Mouse (Mus musculus): Measurements from ENCODE around the gene Icam5. TPM values are rescaled to one million over a fixed set of nuclear protein-coding genes. Genes with fewer than 3 reads are reported as not detected.

The Icam5 gene
- polyA plus RNA-seq, 1 experiment from 2014 or later = 0.05 TPM

DNA sequence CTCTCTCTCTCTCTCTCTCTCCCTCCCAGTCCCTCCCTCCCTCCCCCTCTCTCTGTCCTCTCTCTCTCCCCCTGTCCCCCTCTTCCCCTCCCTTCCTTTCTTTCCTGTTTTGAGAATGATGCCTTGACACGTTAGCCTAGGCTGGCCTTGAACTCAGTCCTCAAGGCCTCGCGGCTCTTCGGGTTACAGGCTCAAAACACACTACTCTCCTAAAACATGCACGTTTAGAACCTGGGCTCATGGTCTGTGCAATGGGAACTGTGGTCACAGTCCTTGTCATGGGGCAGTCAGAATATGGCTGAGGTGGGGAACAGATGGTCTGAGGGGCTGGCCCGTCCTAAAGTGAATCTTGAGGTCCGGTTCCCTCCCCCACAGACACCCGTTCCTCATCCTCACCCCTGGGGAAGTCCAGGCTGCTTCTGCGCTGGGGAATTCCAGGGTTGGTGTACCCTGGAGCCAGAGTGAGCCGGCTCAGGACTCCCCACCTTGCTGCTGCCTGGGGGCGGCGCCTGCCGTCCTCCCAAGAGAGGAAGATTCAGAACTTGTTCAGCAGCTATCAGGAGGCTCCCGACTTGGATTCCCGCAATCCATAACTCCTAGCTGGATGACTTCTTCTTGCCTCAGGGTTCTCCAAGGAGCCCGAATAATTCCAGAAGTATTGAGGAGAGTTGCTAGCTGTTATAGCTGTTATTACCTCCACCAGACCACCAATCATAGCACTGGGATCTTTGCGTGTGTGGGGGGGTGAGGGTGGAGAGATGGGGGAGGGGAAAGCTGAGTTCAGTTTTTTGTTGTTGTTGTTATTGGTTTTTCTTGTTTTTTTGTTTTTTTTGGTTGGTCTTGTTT is 15.3 kb upstream of the Icam5 start:
- peaks cover 14% of the 10 kb centered on the region for H3K4me1 ChIP-seq
- H3K4me3 ChIP-seq = peak overlapping the region; percentile 43
- H3K4me2 ChIP-seq (replicated peaks) = peak overlapping the region; percentile 63
- 4% methylated on average over 17 of the region's 17 CpGs for WGBS
- H3K9me3 ChIP-seq = no peaks in the 10 kb centered on the region
- H3K27ac ChIP-seq = no peak overlapping the region
- H3K36me3 ChIP-seq = no peaks in the 10 kb centered on the region
- H3K27me3 ChIP-seq = peaks cover 70% of the 10 kb centered on the region
- H3K9ac ChIP-seq = peak overlapping the region; percentile 55; the same call in 1 of the 2 replicates
- 0 out of 2 replicates have a peak, but pooled peaks have one; percentile 10 for ATAC-seq (ENCODE audit: low FRiP score, low read depth)

DNA sequence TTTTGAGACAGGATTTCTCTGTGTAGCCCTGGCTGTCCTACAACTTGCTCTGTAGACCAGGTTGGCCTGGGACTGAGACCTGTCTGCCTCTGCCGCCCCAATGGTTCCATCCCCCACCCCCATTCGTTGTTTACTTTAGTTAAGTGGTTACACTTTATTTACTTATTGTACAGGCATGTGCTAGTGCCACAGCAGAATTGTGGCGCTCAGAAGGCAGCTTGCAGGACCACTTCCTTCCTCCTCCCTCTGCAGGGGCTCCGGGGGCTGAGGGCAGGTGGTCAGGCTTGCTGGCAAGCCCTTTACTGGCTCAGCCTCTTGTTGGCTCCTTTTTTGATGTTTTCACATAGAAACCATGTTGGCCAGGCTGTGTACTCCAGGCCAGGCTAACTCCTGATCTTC is 14.7 kb upstream of the Icam5 start:
- Histone ChIP-seq H3K27me3 (peaks cover 68% of the 10 kb centered on the region), H3K4me3 (peak overlapping the region; percentile 43), H3K27ac (no peak overlapping the region), H3K9ac (no peak overlapping the region), H3K9me3 (no peaks in the 10 kb centered on the region), H3K4me1 (peaks cover 14% of the 10 kb centered on the region), H3K4me2 (replicated peaks) (peak overlapping the region; percentile 63), H3K36me3 (no peaks in the 10 kb centered on the region)
- 23% methylated on average over 4 of the region's 4 CpGs for WGBS
- ATAC-seq (ENCODE audit: low FRiP score, low read depth) = no peak

DNA sequence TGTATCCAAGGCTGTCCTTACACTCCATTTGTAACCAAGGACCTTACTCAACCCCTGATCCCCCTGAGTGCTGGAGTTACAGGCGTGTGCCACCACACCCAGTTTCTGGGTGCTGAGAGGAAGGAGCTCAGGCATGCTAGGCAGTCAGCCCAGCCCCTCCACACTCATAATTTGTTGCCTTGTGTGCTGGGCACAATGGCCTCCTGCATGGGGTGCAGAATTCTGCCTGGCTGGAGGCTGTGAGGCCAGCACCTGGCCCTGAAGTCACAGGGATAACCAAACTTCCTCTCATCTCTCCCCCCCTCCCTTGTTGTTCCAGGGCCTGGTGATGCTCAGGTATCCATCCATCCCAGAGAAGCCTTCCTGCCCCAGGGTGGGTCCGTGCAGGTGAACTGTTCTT is 13.3 kb upstream of the Icam5 start:
- H3K4me2 ChIP-seq (replicated peaks) = no peak overlapping the region
- H3K4me1 ChIP-seq = peaks cover 14% of the 10 kb centered on the region
- peaks cover 60% of the 10 kb centered on the region for H3K27me3 ChIP-seq
- H3K9me3 ChIP-seq = no peaks in the 10 kb centered on the region
- H3K4me3 ChIP-seq = no peak overlapping the region
- no peak overlapping the region; the same call in 1 of the 2 replicates for H3K9ac ChIP-seq
- no peaks in the 10 kb centered on the region for H3K36me3 ChIP-seq
- 76% methylated on average over 2 of the region's 2 CpGs for WGBS
- no peak overlapping the region for H3K27ac ChIP-seq
- ATAC-seq (ENCODE audit: low FRiP score, low read depth) = no peak

- Histone ChIP-seq H3K36me3 (no peaks in the 10 kb centered on the region), H3K27ac (no peak overlapping the region), H3K4me1 (no peaks in the 10 kb centered on the region), H3K4me2 (replicated peaks) (no peak overlapping the region), H3K9me3 (no peaks in the 10 kb centered on the region), H3K27me3 (peaks cover 40% of the 10 kb centered on the region), H3K4me3 (no peak overlapping the region), H3K9ac (no peak overlapping the region)
- WGBS = 76% methylated on average over 3 of the region's 3 CpGs
- ATAC-seq (ENCODE audit: low FRiP score, low read depth) = no peak
These were observed 10.5 kb upstream of the Icam5 start for GRCm38 (mm10) chr9:21021363-21021762.

DNA sequence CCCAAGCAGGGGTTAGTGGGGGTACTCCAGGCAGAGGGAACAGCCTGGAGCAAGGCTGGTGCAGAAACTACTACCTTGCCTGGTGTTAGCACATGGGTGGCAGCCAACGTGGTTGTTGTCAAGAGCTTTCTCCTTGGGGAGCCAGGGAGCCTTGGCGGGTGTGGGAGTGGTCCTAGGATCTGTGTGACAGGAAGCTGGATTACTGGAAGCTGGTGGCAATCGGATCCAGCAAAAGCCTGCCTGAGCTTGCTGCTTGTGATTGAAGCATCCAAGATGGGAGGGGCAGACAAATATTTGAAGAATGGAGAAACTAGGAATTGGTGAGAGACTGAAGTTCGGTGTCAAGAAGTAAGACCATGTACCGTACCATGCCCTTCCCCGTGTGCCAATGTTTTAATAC is 9.6 kb upstream of the Icam5 start:
- Histone ChIP-seq H3K4me2 (replicated peaks) (no peak overlapping the region), H3K27me3 (peaks cover 38% of the 10 kb centered on the region), H3K9me3 (no peaks in the 10 kb centered on the region), H3K4me3 (no peak overlapping the region), H3K9ac (no peak overlapping the region), H3K4me1 (no peaks in the 10 kb centered on the region), H3K27ac (no peak overlapping the region), H3K36me3 (no peaks in the 10 kb centered on the region)
- no peak for ATAC-seq (ENCODE audit: low FRiP score, low read depth)
- 54% methylated on average over 6 of the region's 6 CpGs for WGBS

GRCm38 (mm10) chr9:21022726-21023125 is 9.1 kb upstream of the Icam5 start:
- H3K27me3 ChIP-seq = peaks cover 37% of the 10 kb centered on the region
- ATAC-seq (ENCODE audit: low FRiP score, low read depth) = no peak

GRCm38 (mm10) chr9:21025258-21025810 is 6.5 kb upstream of the Icam5 start:
- H3K4me2 ChIP-seq (replicated peaks) = no peak overlapping the region
- H3K36me3 ChIP-seq = no peaks in the 10 kb centered on the region
- H3K9me3 ChIP-seq = no peaks in the 10 kb centered on the region
- peaks cover 14% of the 10 kb centered on the region for H3K4me1 ChIP-seq
- 72% methylated on average over 19 of the region's 19 CpGs for WGBS
- no peak for ATAC-seq (ENCODE audit: low FRiP score, low read depth)
- no peak overlapping the region for H3K27ac ChIP-seq
- H3K4me3 ChIP-seq = no peak overlapping the region
- peaks cover 47% of the 10 kb centered on the region for H3K27me3 ChIP-seq
- no peak overlapping the region; the same call in 1 of the 2 replicates for H3K9ac ChIP-seq

More at GRCm38 (mm10) chr9:21022726-21023125, 9.1 kb upstream of the Icam5 start:
- Histone ChIP-seq H3K4me3 (no peak overlapping the region), H3K9me3 (no peaks in the 10 kb centered on the region), H3K4me1 (no peaks in the 10 kb centered on the region), H3K4me2 (replicated peaks) (no peak overlapping the region), H3K9ac (no peak overlapping the region), H3K36me3 (no peaks in the 10 kb centered on the region), H3K27ac (no peak overlapping the region)
- 76% methylated on average over 1 of the region's 1 CpGs for WGBS

DNA sequence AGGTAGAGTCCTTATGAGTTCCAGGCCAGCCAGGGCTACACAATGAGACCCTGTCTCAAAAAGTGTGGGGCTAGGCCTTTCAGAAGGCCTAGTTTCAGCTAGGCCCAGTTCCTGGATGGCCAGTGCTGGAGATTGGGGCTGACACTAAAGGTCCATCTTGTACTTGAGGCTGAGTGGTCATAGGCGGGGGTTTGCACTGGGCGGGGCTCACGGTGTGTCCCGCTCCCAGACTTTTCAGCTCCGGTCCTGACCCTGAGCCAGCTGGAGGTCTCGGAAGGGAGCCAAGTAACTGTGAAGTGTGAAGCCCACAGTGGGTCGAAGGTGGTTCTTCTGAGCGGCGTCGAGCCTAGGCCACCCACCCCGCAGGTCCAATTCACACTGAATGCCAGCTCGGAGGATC is 5.0 kb upstream of the Icam5 start:
- H3K27ac ChIP-seq = no peak overlapping the region
- H3K27me3 ChIP-seq = peaks cover 56% of the 10 kb centered on the region
- H3K4me1 ChIP-seq = peaks cover 28% of the 10 kb centered on the region
- H3K36me3 ChIP-seq = no peaks in the 10 kb centered on the region
- H3K4me3 ChIP-seq = no peak overlapping the region
- no peaks in the 10 kb centered on the region for H3K9me3 ChIP-seq
- no peak overlapping the region for H3K4me2 ChIP-seq (replicated peaks)
- ATAC-seq (ENCODE audit: low FRiP score, low read depth) = no peak
- WGBS = 83% methylated on average over 12 of the region's 12 CpGs
- no peak overlapping the region for H3K9ac ChIP-seq

- no peak for ATAC-seq (ENCODE audit: low FRiP score, low read depth)
- H3K9me3 ChIP-seq = no peaks in the 10 kb centered on the region
- no peak overlapping the region for H3K9ac ChIP-seq
- H3K27me3 ChIP-seq = peaks cover 65% of the 10 kb centered on the region
- H3K27ac ChIP-seq = no peak overlapping the region
- H3K36me3 ChIP-seq = no peaks in the 10 kb centered on the region
- no peak overlapping the region for H3K4me2 ChIP-seq (replicated peaks)
- peaks cover 38% of the 10 kb centered on the region for H3K4me1 ChIP-seq
- 38% methylated on average over 8 of the region's 8 CpGs for WGBS
- H3K4me3 ChIP-seq = no peak overlapping the region
These were observed 4.0 kb upstream of the Icam5 start for GRCm38 (mm10) chr9:21027774-21028290.

DNA sequence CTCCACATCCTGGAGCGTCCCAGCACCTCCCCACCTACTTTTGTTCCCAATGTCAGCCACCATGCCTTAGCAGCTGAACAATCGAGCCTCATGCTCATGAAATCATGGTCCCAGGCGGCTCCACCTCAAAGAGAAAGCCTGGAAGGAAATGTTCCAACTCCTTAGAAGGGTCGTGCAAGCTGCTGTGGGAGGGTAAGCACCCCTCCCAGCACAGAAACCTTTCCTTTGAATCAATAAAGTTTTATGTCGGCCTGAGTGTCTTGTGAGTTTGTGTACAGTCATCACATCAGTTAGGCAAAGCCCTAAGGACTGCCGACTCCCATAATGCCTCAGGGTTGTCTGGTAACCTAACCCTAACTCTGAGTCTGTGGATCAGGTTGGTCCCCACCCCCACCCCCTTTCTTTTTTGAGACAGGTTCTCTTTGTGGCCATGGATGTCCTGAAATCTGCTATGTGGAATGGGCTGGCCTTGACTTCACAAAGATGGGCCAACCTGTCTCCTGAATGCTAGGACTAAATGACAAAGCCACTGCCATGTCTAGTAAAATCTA is 3.2 kb upstream of the Icam5 start:
- Histone ChIP-seq H3K4me3 (peak overlapping the region; percentile 37; the same call in 1 of the 2 replicates), H3K4me1 (peaks cover 45% of the 10 kb centered on the region), H3K36me3 (no peaks in the 10 kb centered on the region), H3K4me2 (replicated peaks) (no peak overlapping the region), H3K9ac (no peak overlapping the region), H3K27ac (no peak overlapping the region), H3K9me3 (no peaks in the 10 kb centered on the region), H3K27me3 (peaks cover 73% of the 10 kb centered on the region)
- no peak for ATAC-seq (ENCODE audit: low FRiP score, low read depth)
- 61% methylated on average over 6 of the region's 6 CpGs for WGBS

DNA sequence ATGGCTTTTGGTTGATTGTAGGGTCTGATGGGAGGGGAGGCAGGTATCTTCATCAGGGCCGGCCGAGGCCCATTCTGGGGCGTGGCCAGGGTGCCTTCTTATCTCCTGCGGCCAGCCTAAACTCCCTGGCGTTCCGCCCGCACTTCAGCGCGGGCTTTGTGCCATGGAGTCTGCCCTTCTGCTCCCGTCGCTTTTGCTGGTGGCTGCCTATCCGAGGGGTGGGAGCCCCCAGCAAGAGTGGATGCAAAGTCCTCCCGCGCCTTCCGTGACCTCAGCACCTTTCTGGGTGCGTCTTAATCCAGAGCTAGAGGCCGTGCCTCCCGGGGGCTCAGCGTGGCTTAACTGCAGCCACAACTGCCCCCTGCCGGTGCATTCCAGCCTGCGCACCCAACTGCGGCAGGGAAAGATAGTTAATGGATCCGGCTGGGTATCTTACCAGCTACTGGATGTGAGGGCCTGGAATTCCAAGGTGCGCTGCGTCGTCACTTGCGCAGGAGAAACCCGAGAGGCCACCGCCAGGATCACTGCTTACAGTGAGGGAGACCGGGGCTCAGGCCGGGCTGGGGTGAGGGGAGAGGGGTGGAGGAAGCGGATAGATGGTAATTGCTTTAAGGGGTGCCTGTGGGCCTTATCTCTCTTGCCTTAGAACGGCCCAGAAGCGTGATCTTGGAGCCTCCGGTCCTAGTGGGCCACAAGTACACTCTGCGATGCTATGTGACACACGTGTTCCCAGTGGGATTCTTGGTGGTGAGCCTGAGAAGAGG is 2.4 kb upstream of the Icam5 start, which contains the start of gene Icam4:
Gene Icam4 (plus strand): TSS at position 83 of the 764 bp plus-strand sequence.
- no peaks in the 10 kb centered on the region for H3K36me3 ChIP-seq
- H3K9me3 ChIP-seq = no peaks in the 10 kb centered on the region
- H3K9ac ChIP-seq = peak within 1 kb of the TSS; percentile 53; the same call in 1 of the 2 replicates
- H3K4me1 ChIP-seq = peaks cover 46% of the 10 kb centered on the region
- ATAC-seq (ENCODE audit: low FRiP score, low read depth) = no peak
- H3K4me2 ChIP-seq (replicated peaks) = peak within 1 kb of the TSS; percentile 94
- WGBS = 2% methylated on average over 37 of the region's 37 CpGs
- H3K27ac ChIP-seq = no peak within 1 kb of the TSS
- peaks cover 82% of the 10 kb centered on the region for H3K27me3 ChIP-seq
- peak within 1 kb of the TSS; percentile 53 for H3K4me3 ChIP-seq

Data from limb, embryonic 13.5 days (tissue).